Mouse (Mus musculus): ENCODE measurements around the gene Olfr1284. TPM values are rescaled to one million over a fixed set of nuclear protein-coding genes. Genes with fewer than 3 reads are reported as not detected.
"Not testable (repeated sequence)": the region's sequence is repeated elsewhere in the genome, so short reads cannot be mapped to it uniquely, and the experiment has no call there.

Olfr1284 gene
- polyA plus RNA-seq (2012; rRNA removed), result not detected in 2 replicates

GRCm38 (mm10) chr2:111375222-111375621, at the start of gene Olfr1284:
Olfr1284 (plus strand) TSS chr2:111375522.
- no peak for DNase-seq (ENCODE audit: low read depth)

DNA sequence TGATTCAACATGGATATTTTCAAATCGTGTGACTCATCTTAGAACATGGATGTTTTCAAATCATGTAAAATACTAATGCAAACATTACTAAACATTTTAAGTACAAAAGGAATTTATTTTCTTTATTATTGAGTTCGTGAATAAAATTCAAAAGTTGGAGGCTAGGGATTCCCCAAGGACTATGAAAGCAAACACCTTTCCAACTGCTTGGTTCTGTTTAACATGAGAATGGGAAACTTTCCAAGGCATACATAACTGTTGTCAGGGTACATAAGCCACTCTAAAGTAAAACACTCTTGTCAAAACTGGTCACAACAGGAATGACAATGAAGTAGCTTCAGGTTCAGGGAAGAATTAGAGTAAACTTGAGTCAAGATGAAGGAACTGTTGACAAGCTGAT, 49.1 kb upstream of the Olfr1284 start, which contains the start of gene Olfr1281:
Gene Olfr1281, plus strand, starts transcription at position 301 of the 400 bp plus-strand sequence.
- DNase-seq (ENCODE audit: low read depth), result no peak

GRCm38 (mm10) chr2:111333721-111334120, 41.6 kb upstream of the Olfr1284 start:
- DNase-seq (ENCODE audit: low read depth), result not testable (repeated sequence)

GRCm38 (mm10) chr2:111335976-111336375, 39.3 kb upstream of the Olfr1284 start, which contains the start of gene Olfr1282:
Olfr1282 (minus strand) TSS chr2:111336076.
- no peak for DNase-seq (ENCODE audit: low read depth)

GRCm38 (mm10) chr2:111366490-111366889, 8.8 kb upstream of the Olfr1284 start, which contains the start of gene Olfr1283:
Olfr1283 (plus strand) TSS chr2:111366790.
- DNase-seq (ENCODE audit: low read depth), result no peak

DNA sequence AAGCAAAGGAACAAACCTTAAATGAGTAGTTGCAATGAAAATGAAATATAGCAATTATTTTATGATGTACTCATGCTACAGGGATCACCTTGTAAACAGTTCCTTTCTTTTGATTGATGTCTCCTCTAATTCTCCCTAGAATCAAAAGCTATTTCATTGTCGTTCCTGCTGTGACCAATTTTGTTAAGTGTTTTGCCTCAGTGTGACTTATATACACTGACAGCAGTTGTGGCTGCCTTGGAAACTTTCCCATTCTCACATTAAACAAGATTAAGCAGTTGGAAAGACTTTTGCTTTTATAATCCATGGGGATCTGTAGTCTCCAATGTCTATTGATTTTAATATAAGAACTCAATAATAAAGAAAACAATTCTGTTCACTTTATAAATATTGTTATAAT, 47.6 kb downstream of the Olfr1284 start, which contains the start of gene Olfr1286:
Gene Olfr1286, minus strand, starts transcription at position 185 of the 400 bp plus-strand sequence.
- no peak for DNase-seq (ENCODE audit: low read depth)

Other genes with a start within 250 kb of the Olfr1284 start
- gene Gm15130, start 222.6 kb upstream of the Olfr1284 start, polyA plus RNA-seq (2012; rRNA removed), result not detected in 2 replicates
- gene 4930430A15Rik, start 145.9 kb upstream of the Olfr1284 start, polyA plus RNA-seq (2012; rRNA removed), result 0.14 TPM in 1 of 2 replicates, not detected in the other
- gene Olfr1275, start 140.2 kb upstream of the Olfr1284 start, polyA plus RNA-seq (2012; rRNA removed), result not detected in 2 replicates
- not detected in 2 replicates for gene Olfr1276, start 121.0 kb upstream of the Olfr1284 start, polyA plus RNA-seq (2012; rRNA removed)
- gene Olfr1277, start 101.4 kb upstream of the Olfr1284 start, polyA plus RNA-seq (2012; rRNA removed), result not detected in 2 replicates
- not detected in 2 replicates for gene Olfr1278, start 85.4 kb upstream of the Olfr1284 start, polyA plus RNA-seq (2012; rRNA removed)
- not detected in 2 replicates for gene Olfr1279, start 74.9 kb upstream of the Olfr1284 start, polyA plus RNA-seq (2012; rRNA removed)
- gene Olfr1280, start 61.5 kb upstream of the Olfr1284 start, polyA plus RNA-seq (2012; rRNA removed), result not detected in 2 replicates
- not detected in 2 replicates for gene Olfr1281, start 49.0 kb upstream of the Olfr1284 start, polyA plus RNA-seq (2012; rRNA removed)
- not detected in 2 replicates for gene Olfr1282, start 39.4 kb upstream of the Olfr1284 start, polyA plus RNA-seq (2012; rRNA removed)
- gene Olfr1283, start 8.7 kb upstream of the Olfr1284 start, polyA plus RNA-seq (2012; rRNA removed), result not detected in 2 replicates
- gene Olfr1286, start 47.6 kb downstream of the Olfr1284 start, polyA plus RNA-seq (2012; rRNA removed), result not detected in 2 replicates
- not detected in 2 replicates for gene Olfr1287, start 73.6 kb downstream of the Olfr1284 start, polyA plus RNA-seq (2012; rRNA removed)
- gene Olfr1288, start 98.6 kb downstream of the Olfr1284 start, polyA plus RNA-seq (2012; rRNA removed), result not detected in 2 replicates
- not detected in 2 replicates for gene Olfr1289, start 105.3 kb downstream of the Olfr1284 start, polyA plus RNA-seq (2012; rRNA removed)
- gene Olfr1290, start 118.3 kb downstream of the Olfr1284 start, polyA plus RNA-seq (2012; rRNA removed), result not detected in 2 replicates
- gene Olfr1291-ps1, start 121.7 kb downstream of the Olfr1284 start, polyA plus RNA-seq (2012; rRNA removed), result not detected in 2 replicates
- not detected in 2 replicates for gene Olfr1293-ps, start 149.7 kb downstream of the Olfr1284 start, polyA plus RNA-seq (2012; rRNA removed)
- not detected in 2 replicates for gene Olfr1294, start 164.8 kb downstream of the Olfr1284 start, polyA plus RNA-seq (2012; rRNA removed)
- not detected in 2 replicates for gene Olfr1295, start 194.2 kb downstream of the Olfr1284 start, polyA plus RNA-seq (2012; rRNA removed)